Comparison of ENCODE assay signal across 10 mouse cellular contexts in genomic region chr1:136175183-136175582, GRCm38 (mm10). TPM values are rescaled to one million over a fixed set of nuclear protein-coding genes. Genes with fewer than 3 reads are reported as not detected.
DNase-seq lines count a peak whose midpoint lies in the region; ATAC-seq lines count a peak whose summit lies in the region.
"Had no signal": no experiment of that assay in that cellular context is flagged by ENCODE, and none has a peak within 500 bp of the region (broad histone marks: within the 10 kb centered on the region; RNA-seq: fewer than 3 reads in every experiment).

No protein-coding gene starts in this region.

- H3K36me3 ChIP-seq in heart, embryonic 12.5 days, result peaks cover 23% of the 10 kb centered on the region; the same call in 1 of the 2 replicates
- peaks cover 71% of the 10 kb centered on the region for H3K36me3 ChIP-seq in limb, embryonic 12.5 days

- H3K9ac ChIP-seq in heart, embryonic 12.5 days, result no peak overlapping the region
- no peak overlapping the region for H3K9ac ChIP-seq in limb, embryonic 12.5 days (replicated peaks)
- H3K9ac ChIP-seq: embryonic facial prominence, embryonic 15.5 days had no signal

- no peaks in the 10 kb centered on the region for H3K9me3 ChIP-seq in heart, embryonic 12.5 days (replicated peaks)
- H3K9me3 ChIP-seq in limb, embryonic 12.5 days, result no peaks in the 10 kb centered on the region
- H3K9me3 ChIP-seq: embryonic facial prominence, embryonic 15.5 days had no signal

- 31% methylated on average over 6 of the region's 6 CpGs for WGBS in heart, embryonic 12.5 days
- 36% methylated on average over 6 of the region's 6 CpGs for WGBS in limb, embryonic 12.5 days

- peaks cover 29% of the 10 kb centered on the region for H3K4me1 ChIP-seq in heart, embryonic 12.5 days (replicated peaks)
- peaks cover 21% of the 10 kb centered on the region for H3K4me1 ChIP-seq in limb, embryonic 12.5 days (replicated peaks)

- H3K27ac ChIP-seq in heart, embryonic 12.5 days (ENCODE audit: poor library complexity, severe bottlenecking), result no peak overlapping the region
- H3K27ac ChIP-seq in limb, embryonic 12.5 days, result no peak overlapping the region
- H3K27ac ChIP-seq: embryonic facial prominence, embryonic 15.5 days had no signal

- no peak overlapping the region for H3K4me3 ChIP-seq in heart, embryonic 12.5 days
- no peak overlapping the region for H3K4me3 ChIP-seq in limb, embryonic 12.5 days (replicated peaks)
- H3K4me3 ChIP-seq: embryonic facial prominence, embryonic 15.5 days had no signal

- peak; percentile 24 to 29 for DNase-seq in heart, adult 9 months (ENCODE audit: low spot score in 2 of 2)
- DNase-seq in A20 (ENCODE audit: low read depth, low spot score), result peak; percentile 62
- peak; percentile 73 for DNase-seq in R1 (ENCODE audit: low read depth, low spot score)
- peak; percentile 73 for DNase-seq in embryo, embryonic 11 days
- peak; percentile 42 to 57 for DNase-seq in natural killer cell, adult 2 months (ENCODE audit: low spot score in 2 of 2)
- DNase-seq in frontal cortex, postnatal 25 days (ENCODE audit: low spot score in 2 of 2), result no peak

- H3K4me2 ChIP-seq in heart, embryonic 12.5 days, result no peak overlapping the region
- H3K4me2 ChIP-seq in limb, embryonic 12.5 days, result no peak overlapping the region
- H3K4me2 ChIP-seq: embryonic facial prominence, embryonic 15.5 days had no signal

- ATAC-seq in heart, embryonic 12.5 days (ENCODE audit: insufficient number of reproducible peaks, low FRiP score), result no peak
- 0 out of 2 replicates have a peak, but pooled peaks have one; percentile 15 for ATAC-seq in limb, embryonic 12.5 days (ENCODE audit: insufficient number of reproducible peaks, insufficient read depth, low FRiP score, low TSS enrichment, low read depth)

- 0 out of 2 replicates have a peak, but pooled peaks cover 9% of the 10 kb centered on the region for H3K27me3 ChIP-seq in heart, embryonic 12.5 days (replicated peaks)
- H3K27me3 ChIP-seq in limb, embryonic 12.5 days, result no peaks in the 10 kb centered on the region
- H3K27me3 ChIP-seq: embryonic facial prominence, embryonic 15.5 days had no signal

RNA-seq across cellular contexts. Expression of gene Mroh3, which starts 37.4 kb away (rescaled TPM):
- polyA plus RNA-seq in heart, embryonic 12.5 days (2016; fragmentation: Nextera tagmentation; extraction: Ambion mirVana), result not detected in 2 replicates
- 0.23 and 0.40 TPM in 2 replicates for polyA plus RNA-seq in limb, embryonic 12.5 days (2016; fragmentation: Nextera tagmentation; extraction: Ambion mirVana)
- polyA plus RNA-seq: embryonic facial prominence, embryonic 15.5 days; lung, embryonic 16.5 days had no signal

RNA-seq across cellular contexts. Expression of gene Kif21b, which starts 44.0 kb away (rescaled TPM):
- 3.3 and 3.4 TPM in 2 replicates for polyA plus RNA-seq in heart, embryonic 12.5 days (2016; fragmentation: Nextera tagmentation; extraction: Ambion mirVana)
- polyA plus RNA-seq in limb, embryonic 12.5 days (2016; fragmentation: Nextera tagmentation; extraction: Ambion mirVana), result 10.6 and 11.4 TPM in 2 replicates

RNA-seq across cellular contexts. Expression of gene Inava, which starts 58.9 kb away (rescaled TPM):
- polyA plus RNA-seq in heart, embryonic 12.5 days (2016; fragmentation: Nextera tagmentation; extraction: Ambion mirVana), result 1.3 and 1.6 TPM in 2 replicates
- 25.4 and 28.4 TPM in 2 replicates for polyA plus RNA-seq in limb, embryonic 12.5 days (2016; fragmentation: Nextera tagmentation; extraction: Ambion mirVana)

Comparison
In these comparisons a context has a peak if more than half of its experiments do, and no peak if none do; other contexts are left out.
1. DNase-seq: peak in heart, adult 9 months (2 of 2), A20 (single experiment), R1 (single experiment), embryo, embryonic 11 days (single experiment) and natural killer cell, adult 2 months (2 of 2); none in frontal cortex, postnatal 25 days (0 of 2).
2. RNA of gene Inava, which starts 58.9 kb away (polyA plus RNA-seq): 25.4 to 28.4 TPM in limb, embryonic 12.5 days; 1.3 to 1.6 TPM in heart, embryonic 12.5 days; every median in the first group is over 10 times any median in the second.